Mouse (Mus musculus) retina, embryonic 14.5 days (tissue): ENCODE measurements around the gene Rrn3.
"Not testable (repeated sequence)": the region's sequence is repeated elsewhere in the genome, so short reads cannot be mapped to it uniquely, and the experiment has no call there.

Source experiments
- DNase-seq: peaks from one replicate; pipeline ENCODE4 v3.0.0-alpha.2; 2015; ENCODE audit warnings: low spot score

Rrn3 gene

DNA sequence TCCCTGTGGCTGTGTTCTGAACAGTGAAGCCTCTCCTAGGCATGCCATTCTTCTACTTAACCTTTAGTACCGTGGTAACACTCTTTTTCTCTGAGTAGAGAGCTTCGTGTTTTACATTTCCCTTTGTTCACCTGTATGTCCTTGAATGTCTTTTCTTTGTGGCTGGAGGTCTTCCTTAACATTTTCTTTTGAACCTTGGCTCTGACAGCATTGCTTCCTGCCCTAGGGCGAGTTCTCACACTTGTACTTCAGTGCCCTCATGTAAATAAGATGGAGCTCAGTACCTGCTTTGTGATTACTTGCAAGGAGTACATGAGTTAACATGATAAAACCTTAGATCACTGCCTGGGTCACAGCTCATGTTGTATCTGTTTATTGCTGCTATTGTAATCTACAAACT, 5.4 kb downstream of the Rrn3 start:
- DNase-seq: no peak

DNA sequence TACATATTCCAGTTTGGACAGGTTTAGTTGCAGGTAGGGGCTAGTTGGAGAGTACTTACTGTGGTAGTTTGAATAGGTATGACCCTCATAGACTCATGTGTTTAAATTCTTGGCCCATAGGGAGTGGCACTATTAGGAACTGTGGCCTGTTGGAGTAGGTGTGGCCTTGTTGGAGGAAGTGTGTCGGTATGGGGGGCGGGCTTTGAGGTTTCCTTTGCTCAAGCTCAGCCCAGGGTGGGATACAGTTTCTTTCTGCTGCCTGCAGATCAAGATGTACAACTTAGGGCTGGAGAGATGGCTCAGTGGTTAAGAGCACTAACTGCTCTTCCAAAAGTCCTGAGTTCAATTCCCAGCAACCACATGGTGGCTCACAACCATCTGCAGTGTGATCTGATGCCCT, 12.9 kb downstream of the Rrn3 start:
- DNase-seq: not testable (repeated sequence)

DNA sequence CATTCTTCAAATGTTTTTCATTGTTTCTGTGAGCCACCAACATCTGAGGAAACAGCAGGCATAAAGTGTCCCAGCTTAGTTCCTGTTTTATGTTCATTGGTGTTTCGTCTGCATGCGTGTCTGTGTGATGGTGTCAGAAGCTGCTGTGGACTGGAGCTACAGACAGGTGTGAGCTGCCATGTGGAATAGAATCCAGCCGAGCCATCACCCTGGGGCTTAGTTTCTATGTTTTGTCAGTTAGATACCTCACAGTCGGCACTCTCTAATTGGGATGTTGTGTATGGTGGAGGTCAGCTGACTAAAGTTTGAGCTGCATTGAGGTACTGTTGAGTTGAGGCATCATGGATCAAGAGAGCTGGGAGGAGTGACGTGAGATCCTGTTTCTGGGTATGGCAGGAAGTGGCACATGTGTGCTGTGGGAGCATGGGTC, 16.3 kb downstream of the Rrn3 start:
- no peak for DNase-seq

DNA sequence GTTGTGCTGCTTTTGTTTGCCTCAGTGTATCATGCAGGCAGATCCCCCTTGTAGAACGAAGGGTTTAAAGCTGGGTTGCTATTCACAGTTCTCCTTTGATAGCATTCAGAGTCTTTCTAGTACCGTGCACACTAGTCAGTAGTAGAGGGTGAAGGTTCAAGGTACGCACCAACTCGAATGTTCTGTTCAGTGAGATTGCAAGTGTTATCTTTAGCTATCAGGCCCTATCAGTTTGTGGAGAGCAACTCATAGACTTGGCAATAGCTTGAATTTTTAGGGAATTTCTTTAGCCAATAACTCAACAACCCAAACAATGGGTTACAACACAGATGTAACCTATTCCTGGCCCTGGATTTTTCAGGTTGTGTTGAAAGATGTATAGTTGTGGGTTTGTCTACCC, 20.7 kb downstream of the Rrn3 start:
- DNase-seq: no peak

DNA sequence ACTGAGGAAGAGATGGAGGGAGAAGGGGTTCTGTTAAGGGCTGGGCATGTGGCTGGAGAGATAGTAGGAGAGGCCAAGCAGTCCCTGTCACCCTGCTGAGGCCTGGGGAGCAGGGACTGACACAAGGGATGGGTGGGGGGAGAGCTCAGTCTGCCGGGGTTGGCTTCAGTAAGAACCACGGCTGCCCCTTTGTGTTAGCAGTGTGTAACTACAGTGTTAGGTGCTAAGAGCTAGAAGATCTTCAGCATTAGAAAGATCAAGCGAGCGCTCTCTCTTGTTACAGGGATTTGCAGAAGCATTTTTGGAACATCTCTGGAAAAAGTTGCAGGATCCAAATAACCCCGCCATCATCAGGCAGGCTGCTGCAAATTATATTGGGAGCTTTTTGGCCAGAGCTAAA, 24.2 kb downstream of the Rrn3 start:
- DNase-seq: no peak

DNA sequence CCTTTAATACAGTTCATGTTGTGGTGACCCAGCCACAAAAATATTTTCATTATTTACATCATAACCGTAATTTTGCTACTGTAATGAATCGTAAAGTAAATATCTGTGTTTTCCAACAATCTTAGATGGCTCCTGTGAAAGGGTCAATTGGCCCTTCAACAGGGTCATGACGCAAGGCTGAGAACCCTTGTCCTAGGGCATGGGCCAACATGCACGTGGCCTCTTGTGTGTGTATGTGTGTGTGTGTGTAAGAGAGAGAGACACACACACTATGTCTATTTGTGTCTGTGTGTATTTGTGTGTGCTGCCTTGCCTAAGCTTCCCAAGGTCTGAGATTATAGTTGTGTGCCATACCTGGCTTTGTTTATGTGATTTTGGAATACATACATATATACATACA, 27.1 kb downstream of the Rrn3 start:
- DNase-seq: no peak

DNA sequence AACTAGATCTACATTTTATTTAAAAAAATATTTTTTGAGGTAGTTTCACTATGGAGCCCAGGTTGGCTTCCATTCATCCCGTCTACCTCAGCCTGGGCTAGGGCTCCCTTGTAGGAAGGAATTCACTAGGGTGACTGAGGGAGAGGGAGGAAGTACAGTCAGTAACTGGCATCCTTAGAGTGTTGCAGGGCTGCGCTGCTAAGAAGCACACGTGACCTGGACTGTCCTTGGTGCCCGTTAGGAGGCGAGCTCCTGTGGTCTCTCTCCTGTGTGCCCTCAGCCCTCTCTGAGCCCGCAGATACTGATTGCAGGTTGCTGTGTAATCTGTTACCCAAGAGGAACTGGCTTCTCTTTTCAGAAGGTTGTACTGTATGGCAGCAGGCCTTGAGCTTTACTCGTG, 27.9 kb downstream of the Rrn3 start:
- no peak for DNase-seq

DNA sequence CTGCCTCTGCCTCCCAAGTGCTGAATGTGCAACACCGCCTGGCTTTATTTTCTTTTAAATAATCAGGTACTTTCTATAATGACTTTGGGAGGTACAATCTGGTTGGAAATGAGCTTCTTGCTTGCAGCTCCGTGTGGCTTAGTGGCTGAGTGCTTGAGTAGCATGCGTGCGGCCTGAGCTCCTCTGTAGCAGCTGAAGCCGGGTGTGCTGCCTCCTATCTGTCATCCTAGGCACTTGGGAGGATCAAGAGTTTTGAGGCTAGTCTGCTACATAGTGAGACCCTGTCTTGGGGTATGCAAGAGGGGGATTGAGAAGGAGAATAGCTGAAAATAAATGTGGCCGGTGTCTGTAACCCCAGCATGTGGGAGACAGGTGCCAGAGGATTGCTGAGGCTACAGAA, 31.6 kb downstream of the Rrn3 start:
- no peak for DNase-seq

DNA sequence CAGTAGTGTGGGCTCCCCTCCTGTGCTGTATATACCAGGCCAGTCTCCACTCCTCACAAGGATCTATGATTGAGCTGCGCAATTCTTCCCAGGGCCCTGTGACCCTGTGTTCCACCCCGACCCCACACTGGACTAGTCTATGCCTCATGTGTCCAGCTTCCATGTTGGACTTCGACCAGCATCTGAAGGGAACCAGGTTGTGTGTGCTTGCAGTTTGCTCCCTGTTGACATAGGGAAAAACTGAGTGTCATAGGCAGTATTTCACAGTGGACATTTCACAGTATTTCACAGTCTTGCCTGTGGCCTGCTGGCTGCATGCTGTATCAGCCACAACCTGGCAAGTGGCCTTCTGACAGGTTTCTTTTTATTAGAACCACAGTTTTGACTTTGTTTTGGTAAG, 32.7 kb downstream of the Rrn3 start:
- no peak for DNase-seq

DNA sequence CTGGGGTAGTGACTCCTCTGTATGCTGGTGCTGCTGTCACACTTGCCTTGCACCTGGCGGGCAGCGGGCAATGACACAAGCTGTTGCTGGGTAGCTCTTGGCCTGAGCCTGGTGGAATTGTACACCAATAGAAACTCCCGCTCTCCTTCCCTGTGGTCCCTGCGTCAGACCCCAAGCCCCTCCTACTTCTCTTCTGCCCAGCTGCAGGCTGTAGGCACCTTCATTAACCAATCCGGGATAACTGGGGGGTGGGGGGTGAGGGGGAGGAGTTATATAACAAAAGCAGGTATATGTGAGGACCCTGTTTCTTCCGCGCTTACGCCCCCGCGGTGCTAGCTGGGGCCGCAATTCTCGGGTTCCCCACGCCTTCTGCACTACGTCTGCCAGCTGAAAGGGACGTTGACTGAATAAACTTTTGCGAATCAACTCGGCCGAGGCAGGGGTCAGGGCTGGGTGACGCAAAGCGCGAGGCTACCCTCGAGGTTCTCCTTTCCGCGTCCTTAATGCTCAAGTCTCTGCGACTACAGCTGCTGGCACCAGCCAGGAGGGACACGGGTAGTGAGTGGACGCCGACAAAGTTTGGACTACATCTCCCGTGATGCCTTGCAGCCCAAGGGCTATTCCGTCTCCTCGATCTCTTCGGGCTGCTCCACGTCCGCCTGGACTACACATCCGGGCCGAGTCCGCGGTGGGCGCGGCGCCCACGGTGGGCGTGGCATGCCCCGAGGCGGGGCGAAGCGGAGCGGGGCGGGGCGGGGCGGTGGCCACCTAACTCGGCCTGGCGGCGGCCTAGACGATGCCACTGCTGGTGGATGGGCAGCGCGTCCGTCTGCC, 38.3 kb downstream of the Rrn3 start, which contains the start of gene Ntan1:
TSS of gene Ntan1 (plus strand) at position 286 of the 834 bp plus-strand sequence.
- peak; percentile 94 for DNase-seq

DNA sequence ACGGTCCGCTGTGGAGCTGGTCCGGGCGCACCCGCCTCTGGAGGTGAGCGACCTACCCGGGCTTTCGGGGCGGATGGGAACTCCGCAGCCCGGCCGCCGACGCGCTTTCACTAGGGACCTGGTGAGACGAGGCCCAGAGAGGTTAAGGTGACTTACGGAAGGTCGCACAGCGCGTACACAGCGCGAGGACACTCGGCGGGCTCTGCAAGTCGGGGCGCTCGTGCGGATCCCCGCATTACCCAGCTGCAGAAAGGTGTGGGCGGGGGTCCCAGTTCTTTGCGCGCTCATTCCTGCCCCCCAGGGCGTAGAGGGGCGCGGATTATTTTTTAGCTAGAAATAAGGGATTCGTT, 38.9 kb downstream of the Rrn3 start:
- DNase-seq: no peak

DNA sequence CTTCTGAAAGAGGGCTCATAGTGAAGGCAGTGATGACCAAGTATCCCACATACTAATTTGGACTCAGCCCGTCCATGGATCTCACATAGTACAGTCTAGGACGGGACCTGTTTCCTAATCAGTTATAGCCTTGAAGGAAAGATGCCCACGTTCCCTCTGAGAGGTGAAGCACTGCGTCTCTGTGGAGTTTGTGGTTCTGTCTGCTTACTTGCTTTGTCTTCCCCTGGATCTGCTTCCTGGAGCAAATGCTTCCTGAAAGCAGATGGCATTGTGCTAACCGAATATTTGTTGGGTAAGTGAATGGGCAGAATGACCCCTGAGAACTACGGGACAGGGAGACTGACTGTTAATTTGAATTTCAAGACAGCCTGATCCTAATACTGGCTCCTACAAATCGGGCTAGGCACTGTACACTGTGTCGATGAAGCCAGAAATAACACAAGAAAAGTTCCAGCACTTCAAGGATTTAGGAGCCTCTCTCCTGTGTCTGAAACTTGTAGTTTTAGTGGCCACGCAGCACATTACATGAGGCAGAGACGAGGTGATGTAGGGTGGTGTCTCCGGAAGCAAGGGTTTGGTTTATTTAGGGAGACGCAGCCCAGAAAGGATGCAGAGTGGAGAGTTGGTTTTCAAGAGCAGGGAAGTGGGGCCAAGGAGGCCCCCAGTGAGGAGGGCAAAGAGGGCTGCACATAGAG, 39.4 kb downstream of the Rrn3 start:
- DNase-seq: peak; percentile 26

DNA sequence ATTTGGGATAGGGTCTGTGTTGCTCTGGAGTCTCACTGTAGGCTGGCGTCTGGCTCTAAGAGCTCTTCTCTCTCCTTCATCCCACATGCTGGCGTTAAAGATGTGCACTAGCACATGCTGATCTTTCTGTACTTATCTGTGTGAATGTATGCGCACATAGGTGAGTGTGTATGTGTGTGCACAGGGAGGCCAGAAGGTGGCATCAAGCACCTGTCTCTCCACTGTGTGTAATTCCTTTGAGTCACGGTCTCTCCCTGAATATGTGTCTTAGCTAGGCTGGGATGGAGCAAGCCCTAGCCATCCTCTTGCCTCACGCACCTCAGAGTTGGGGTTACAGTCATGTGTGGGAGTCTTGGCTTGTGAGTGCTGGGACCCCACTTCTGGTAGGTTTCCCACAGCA, 40.3 kb downstream of the Rrn3 start:
- DNase-seq: no peak

DNA sequence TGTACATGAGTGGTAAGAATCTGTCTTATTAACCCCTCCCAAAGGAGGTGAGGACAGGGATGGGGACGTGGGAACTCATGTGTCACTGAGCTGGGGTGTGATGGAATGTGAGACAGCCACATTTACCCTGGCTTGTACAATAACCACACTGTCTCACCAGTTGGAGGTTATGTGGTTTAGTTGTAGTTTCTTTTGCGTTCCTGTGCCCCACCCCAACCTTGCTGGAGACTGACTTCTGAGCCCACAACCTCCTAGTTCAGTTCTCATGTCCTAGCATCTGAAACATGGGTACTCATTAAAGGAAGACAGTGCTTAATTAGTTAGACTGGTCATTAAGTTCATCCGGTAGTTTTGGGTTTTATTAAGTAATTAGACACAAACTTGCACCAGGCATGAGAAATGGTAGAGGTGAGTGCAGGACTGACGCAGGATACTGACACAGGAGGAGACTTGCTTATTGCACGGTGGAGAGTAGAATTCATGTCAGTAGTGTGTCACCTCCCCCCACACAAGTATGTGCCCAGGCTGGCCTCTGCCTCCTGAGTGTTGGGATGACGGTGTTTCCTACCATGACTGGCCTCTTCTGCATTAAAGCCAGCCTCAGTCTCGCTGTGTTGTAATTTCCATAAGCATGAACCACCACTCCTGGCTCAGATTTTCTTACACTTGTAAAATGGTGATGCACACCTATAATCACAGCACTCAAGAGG, 45.4 kb downstream of the Rrn3 start:
- DNase-seq: no peak

DNA sequence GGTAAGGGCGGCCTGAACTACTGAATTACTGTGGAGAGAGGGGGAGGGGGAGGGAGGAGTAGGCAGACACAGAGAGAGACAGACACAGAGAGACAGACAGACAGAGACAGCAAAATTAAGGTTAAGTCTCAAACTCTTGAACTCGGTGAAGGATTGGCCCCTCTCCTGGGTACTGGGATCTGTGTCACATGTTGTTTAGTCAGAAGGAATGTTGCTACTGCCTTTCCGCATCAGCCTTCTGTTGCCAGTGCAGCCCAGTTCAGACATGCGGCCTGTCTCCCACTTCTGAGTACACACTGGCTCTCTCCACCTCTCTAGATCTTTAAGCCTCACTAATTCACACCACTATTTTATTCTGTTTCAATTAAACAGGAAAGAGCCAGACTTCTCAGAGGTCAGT, 46.0 kb downstream of the Rrn3 start:
- DNase-seq: no peak

DNA sequence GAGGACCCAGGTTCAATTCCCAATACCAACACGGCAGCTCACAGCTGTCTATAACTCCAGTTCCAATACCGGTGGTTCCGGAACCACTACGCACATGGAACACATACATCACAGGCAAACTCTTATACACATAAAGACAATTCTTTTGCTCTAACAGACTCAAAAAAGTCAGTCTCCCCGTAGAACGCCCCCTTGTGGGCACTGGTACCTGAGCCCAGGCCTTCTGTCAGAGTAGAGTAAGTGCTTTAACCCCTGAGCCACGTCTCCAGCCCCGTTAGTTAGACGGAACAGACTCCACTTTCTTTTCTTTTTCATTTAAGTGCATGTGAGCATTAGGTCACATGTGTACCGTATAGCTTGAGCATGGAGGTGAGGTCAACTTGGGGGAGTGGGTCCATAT, 49.9 kb downstream of the Rrn3 start:
- DNase-seq: peak; percentile 14

DNA sequence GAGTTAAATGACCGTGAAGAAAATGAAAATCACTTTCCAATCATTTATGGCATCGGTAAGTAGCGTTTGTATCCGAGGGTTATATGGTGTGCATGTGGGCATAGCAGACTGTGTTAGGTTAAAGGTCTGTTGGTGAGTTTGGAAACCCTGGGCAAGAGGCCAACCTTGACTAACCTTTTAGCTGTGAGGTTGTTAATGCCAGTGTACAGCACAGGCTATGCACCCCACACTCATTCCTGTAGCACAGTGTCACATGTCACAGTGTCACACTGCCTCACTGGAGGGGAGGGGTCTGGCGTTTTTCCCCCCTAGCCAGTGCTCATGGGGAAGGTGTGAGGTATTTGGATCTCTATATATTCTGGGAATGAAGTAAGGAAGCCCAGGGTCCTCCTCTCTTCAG, 51.1 kb downstream of the Rrn3 start:
- DNase-seq: no peak

DNA sequence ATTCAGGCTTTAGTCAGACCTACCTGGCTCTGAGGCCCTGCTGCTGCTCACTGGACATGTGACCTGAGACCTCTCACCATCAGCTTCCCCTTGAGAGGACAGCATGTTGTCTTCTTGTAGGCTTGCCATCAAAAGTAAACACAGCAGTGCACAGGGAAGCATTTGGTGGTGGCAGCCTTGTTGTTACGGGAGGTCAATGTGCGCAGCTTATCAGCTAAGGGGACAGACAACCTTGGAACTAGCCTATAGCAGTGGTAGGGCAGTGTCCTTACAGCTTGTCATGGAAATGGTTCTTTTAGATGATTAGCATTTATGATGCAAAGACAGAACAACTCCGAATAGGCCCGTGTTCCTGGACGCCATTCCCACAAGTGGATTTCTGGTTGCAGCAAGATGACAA, 53.9 kb downstream of the Rrn3 start:
- no peak for DNase-seq

DNA sequence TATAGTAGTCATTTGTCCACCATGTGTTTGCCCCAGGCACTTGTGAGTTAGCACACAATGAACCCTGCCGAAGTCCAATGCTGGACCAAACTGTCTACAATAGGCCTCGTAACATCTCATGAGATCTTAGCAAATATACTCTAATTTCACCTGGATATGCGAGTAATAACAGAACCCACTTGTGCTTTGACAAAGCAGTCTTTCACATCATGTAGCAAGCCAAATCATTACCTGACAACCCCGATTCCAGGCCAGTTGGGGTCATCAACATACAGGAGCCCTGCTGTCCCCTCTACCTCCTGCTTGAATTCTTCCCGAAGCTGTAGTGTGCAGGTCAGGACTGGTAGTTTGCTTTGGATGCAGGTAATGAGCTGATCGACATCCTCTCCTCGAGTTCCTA, 59.5 kb downstream of the Rrn3 start:
- DNase-seq: no peak

DNA sequence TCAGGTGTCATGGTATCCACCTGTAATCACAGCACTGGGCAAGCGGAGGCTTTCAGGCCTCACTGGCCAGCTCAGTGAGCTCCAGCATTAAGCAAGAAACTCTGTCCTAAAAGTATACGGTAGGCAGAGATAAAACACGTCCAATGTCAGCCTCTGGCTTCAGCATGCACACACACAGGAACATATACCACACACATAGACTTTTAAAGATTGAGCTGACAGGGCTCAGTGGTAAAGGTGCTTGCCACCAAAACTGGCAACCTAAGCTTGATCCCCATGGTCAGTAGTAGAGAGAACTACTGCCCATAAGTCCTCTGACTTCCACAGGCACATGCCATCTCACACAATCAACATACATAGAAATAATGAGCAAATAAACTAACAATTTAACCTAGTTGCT, 60.4 kb downstream of the Rrn3 start:
- DNase-seq: no peak

DNA sequence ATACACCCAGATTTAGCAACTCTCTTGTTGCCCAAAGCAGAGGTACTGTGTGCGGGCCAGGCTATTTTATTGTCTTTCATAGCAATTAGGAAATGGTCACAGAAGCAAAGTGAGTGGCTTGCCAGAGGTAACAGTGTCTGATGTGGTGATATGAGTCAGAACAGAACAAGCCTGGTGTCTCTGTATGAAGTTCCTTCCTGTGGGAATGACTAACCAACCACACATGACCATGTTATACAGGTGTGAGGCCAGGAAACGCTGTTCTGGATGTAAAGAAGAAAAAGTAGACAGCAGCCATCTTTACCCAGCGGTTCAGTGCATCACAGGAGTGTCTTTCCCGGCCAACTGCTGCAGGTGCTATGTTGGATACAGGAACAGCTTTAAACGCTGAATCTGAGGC, 64.5 kb downstream of the Rrn3 start:
- no peak for DNase-seq

DNA sequence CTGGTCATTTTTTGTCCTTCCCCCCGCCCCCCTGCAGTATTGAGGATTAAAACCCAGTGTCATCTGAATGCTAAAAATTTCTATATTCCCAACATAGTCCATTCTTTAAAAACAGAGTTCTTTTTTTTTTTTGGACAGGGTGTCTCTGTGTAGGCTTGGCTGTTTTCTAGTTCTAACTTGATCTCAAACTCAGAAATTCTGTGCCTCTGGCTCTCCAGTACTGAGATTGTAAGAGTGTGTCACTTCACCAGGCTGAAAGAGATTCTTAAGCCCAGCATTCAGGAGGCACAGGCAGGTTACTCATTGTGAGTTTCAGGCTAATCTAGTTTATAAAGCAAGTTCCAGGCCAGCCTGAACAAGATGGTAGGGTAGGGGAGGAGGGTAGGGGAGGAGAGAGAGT, 66.2 kb downstream of the Rrn3 start:
- DNase-seq: no peak

DNA sequence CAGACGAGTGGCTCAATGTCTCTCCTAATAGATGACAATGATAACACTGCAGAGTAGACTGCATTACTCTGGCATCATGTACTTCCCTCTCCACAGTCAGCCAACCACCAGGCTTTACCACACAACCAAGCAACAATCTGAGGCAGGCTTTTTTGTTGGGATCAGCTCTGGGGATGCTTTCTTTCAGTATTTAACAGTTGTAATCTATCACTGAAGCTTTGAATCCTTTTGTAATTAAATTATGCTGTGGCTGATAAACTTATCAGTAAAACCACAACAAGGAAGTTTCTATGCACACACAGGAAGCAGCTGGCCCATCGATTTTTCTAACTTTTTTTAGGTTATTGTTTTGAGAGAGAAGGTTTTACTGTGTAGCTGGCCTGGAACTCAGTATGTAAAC, 67.8 kb downstream of the Rrn3 start:
- DNase-seq: no peak
